Mouse (Mus musculus) olfactory bulb, adult 2 months (tissue): ENCODE measurements around the gene Abcg8.

Source experiments
- CTCF ChIP-seq: fragments of 200-500 bp; IDR thresholded peaks from 2 replicates; pipeline ENCODE4 v1.5.1; 2012; ENCODE audit warnings: low read depth, mild to moderate bottlenecking, low read length, moderate library complexity; ENCODE audit not compliant: insufficient read depth
- POLR2A ChIP-seq: fragments of 200-500 bp; IDR thresholded peaks from 2 replicates; pipeline ENCODE4 v1.6.1; 2012; ENCODE audit warnings: mild to moderate bottlenecking, low read depth, low read length, moderate library complexity; ENCODE audit not compliant: insufficient read depth

DNA sequence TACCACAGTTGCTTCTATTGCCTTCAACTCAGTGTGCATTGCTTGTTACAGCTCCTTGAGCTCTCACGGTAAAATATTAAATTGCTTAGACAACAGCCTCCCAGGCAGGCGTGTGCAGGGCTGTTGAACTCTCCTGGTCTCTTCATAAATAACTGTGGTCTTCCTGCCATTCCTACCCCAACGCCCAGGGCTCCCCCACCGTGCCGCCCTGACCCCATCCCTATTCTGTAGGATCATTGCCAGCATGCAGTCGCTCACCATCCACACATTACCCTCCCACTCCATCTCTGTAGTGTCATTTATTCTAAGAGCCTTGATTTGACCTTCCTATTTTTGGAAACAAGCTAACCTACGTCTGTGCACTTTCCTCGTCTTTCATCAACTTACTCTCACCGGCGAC lies 11.0 kb upstream of the Abcg8 start:
- no peak for TF ChIP-seq POLR2A
- no peak for TF ChIP-seq CTCF
